ENCODE assay signal across 11 mouse cellular contexts in the genomic region with DNA sequence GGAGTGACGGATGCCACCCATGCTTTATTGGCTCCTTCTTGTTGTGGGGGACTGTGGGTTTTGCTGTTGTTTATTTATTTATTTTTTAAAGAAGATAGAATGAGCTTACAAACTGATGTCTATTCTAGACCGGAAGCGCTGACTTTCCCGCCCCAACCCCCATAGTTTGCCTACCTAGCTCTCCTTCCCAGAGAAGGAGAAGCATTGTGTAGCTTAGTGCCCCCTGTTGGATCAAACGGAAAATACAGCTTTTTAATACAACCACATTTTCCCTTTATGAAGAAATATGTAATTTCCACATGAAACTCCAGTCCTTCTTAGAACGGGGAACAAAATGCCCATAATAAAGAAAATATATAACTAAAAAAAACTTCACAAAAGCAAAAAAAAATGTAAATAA. TPM values are rescaled to one million over a fixed set of nuclear protein-coding genes. Genes with fewer than 3 reads are reported as not detected.
DNase-seq lines count a peak whose midpoint lies in the region; TF ChIP-seq lines count a peak whose summit lies in the region.
"Had no signal": no experiment of that assay in that cellular context is flagged by ENCODE, and none has a peak within 500 bp of the region (broad histone marks: within the 10 kb centered on the region; RNA-seq: fewer than 3 reads in every experiment).

No protein-coding gene starts in this region.

- no peak overlapping the region for H3K4me3 ChIP-seq in layer of hippocampus, adult 2 months
- no peak overlapping the region for H3K4me3 ChIP-seq in E14TG2a.4 (replicated peaks; ENCODE audit: low read length)
- H3K4me3 ChIP-seq: midbrain, embryonic 10.5 days had no signal

- no peaks in the 10 kb centered on the region for H3K36me3 ChIP-seq in E14TG2a.4 (ENCODE audit: insufficient read depth, low read length)
- H3K36me3 ChIP-seq: midbrain, embryonic 10.5 days had no signal

- TF ChIP-seq CTCF in layer of hippocampus, adult 2 months (conservative IDR thresholded peaks at IDR 0.05), result peak; percentile 74
- peak; percentile 46 for TF ChIP-seq CTCF in E14TG2a.4 (conservative IDR thresholded peaks at IDR 0.05; ENCODE audit: low read length)

- H3K27me3 ChIP-seq in E14TG2a.4 (ENCODE audit: insufficient read depth, low read length), result peaks cover 10% of the 10 kb centered on the region

- H3K27ac ChIP-seq in layer of hippocampus, adult 2 months, result no peak overlapping the region
- H3K27ac ChIP-seq: midbrain, embryonic 10.5 days had no signal

- H3K4me1 ChIP-seq in E14TG2a.4 (replicated peaks; ENCODE audit: low read depth, low read length), result peaks cover 15% of the 10 kb centered on the region
- H3K4me1 ChIP-seq: midbrain, embryonic 10.5 days had no signal

- no peak for DNase-seq in layer of hippocampus, adult 2 months (ENCODE audit: low spot score in 2 of 2)
- no peak for DNase-seq in layer of hippocampus, adult 18-20 months (ENCODE audit: low spot score in 2 of 2)
- DNase-seq in adipocyte (ENCODE audit: low spot score), result peak; percentile 52
- peak; percentile 82 for DNase-seq in naive thymus-derived CD4-positive, alpha-beta T cell, adult 2 months (ENCODE audit: low read depth)
- DNase-seq in urinary bladder, postnatal 25 days (ENCODE audit: low spot score), result no peak
- DNase-seq in adrenal gland, postnatal 36 days, result no peak
- DNase-seq in spleen, adult 12 weeks (ENCODE audit: low spot score), result no peak
- DNase-seq: gastrocnemius, postnatal 36 days; right cerebral cortex, adult 18-20 months had no signal

- H3K9me3 ChIP-seq in E14TG2a.4 (ENCODE audit: low read length), result no peaks in the 10 kb centered on the region
- H3K9me3 ChIP-seq: midbrain, embryonic 10.5 days had no signal

RNA-seq across cellular contexts. Expression of gene Rasa2, which starts 21.3 kb away (rescaled TPM):
- 10 to 100 TPM; 27.7 to 31.8 TPM for total RNA-seq in layer of hippocampus, adult 2 months (2021)
- total RNA-seq in layer of hippocampus, adult 18-20 months (2021), result 10 to 100 TPM; 33.2 to 33.8 TPM
- 10 to 100 TPM; 13.8 to 15.8 TPM for total RNA-seq in adrenal gland, postnatal 36 days (2021)

Comparison
In these comparisons a context has a peak if more than half of its experiments do, and no peak if none do; other contexts are left out.
1. DNase-seq: peak in adipocyte (single experiment) and naive thymus-derived CD4-positive, alpha-beta T cell, adult 2 months (single experiment); none in layer of hippocampus, adult 2 months (0 of 2), layer of hippocampus, adult 18-20 months (0 of 2), urinary bladder, postnatal 25 days (single experiment), adrenal gland, postnatal 36 days (0 of 2) and spleen, adult 12 weeks (single experiment).